Comparison of ENCODE assay signal across 16 mouse cellular contexts in genomic region chr9:64792379-64793274, GRCm38 (mm10). TPM values are rescaled to one million over a fixed set of nuclear protein-coding genes. Genes with fewer than 3 reads are reported as not detected.
A peak's percentile ranks its signal among the peaks of the same experiment; 100 is the strongest.
DNase-seq lines count a peak whose midpoint lies in the region; ATAC-seq and TF ChIP-seq lines count a peak whose summit lies in the region.
"Had no signal": no experiment of that assay in that cellular context is flagged by ENCODE, and none has a peak within 500 bp of the region (broad histone marks: within the 10 kb centered on the region; RNA-seq: fewer than 3 reads in every experiment).

No protein-coding gene starts in this region.

- peak overlapping the region; percentile 46; the same call in 1 of the 2 replicates for H3K27ac ChIP-seq in heart, embryonic 11.5 days (ENCODE audit: low read depth, low read length)
- H3K27ac ChIP-seq in testis, adult 2 months (ENCODE audit: control insufficient read depth, insufficient read depth, low read depth, low read length) = peak overlapping the region; percentile 42; the same call in 1 of the 2 replicates
- peak overlapping the region; percentile 98 for H3K27ac ChIP-seq in liver, embryonic 13.5 days
- no peak overlapping the region for H3K27ac ChIP-seq in left cerebral cortex, adult 2 months
- H3K27ac ChIP-seq: forebrain, embryonic 10.5 days; hindbrain, embryonic 12.5 days; midbrain, embryonic 12.5 days had no signal

- 40% methylated on average over 10 of the region's 10 CpGs for WGBS in heart, embryonic 11.5 days (ENCODE audit: insufficient replicate concordance)
- 12% methylated on average over 10 of the region's 10 CpGs for WGBS in liver, embryonic 13.5 days (ENCODE audit: insufficient replicate concordance)

- no peak overlapping the region for H3K4me3 ChIP-seq in heart, embryonic 11.5 days (ENCODE audit: low read depth, low read length)
- H3K4me3 ChIP-seq in testis, adult 2 months (ENCODE audit: control insufficient read depth, low read depth, low read length) = no peak overlapping the region
- peak overlapping the region; percentile 24; the same call in 1 of the 2 replicates for H3K4me3 ChIP-seq in liver, embryonic 13.5 days (replicated peaks)
- no peak overlapping the region for H3K4me3 ChIP-seq in left cerebral cortex, adult 2 months
- H3K4me3 ChIP-seq: forebrain, embryonic 10.5 days; hindbrain, embryonic 12.5 days; midbrain, embryonic 12.5 days had no signal

- no peaks in the 10 kb centered on the region for H3K36me3 ChIP-seq in heart, embryonic 11.5 days (ENCODE audit: control insufficient read depth, insufficient read depth, low read length)
- no peaks in the 10 kb centered on the region for H3K36me3 ChIP-seq in testis, adult 2 months (ENCODE audit: control insufficient read depth, insufficient read depth, low read length)
- H3K36me3 ChIP-seq in liver, embryonic 13.5 days = no peaks in the 10 kb centered on the region
- H3K36me3 ChIP-seq: forebrain, embryonic 10.5 days; hindbrain, embryonic 12.5 days; midbrain, embryonic 12.5 days had no signal

- H3K9ac ChIP-seq in heart, embryonic 11.5 days (ENCODE audit: low read depth, low read length) = no peak overlapping the region
- H3K9ac ChIP-seq in liver, embryonic 13.5 days = peak overlapping the region; percentile 60
- H3K9ac ChIP-seq: hindbrain, embryonic 12.5 days; midbrain, embryonic 12.5 days had no signal

- H3K9me3 ChIP-seq in heart, embryonic 11.5 days (replicated peaks; ENCODE audit: control insufficient read depth, low read length) = no peaks in the 10 kb centered on the region
- H3K9me3 ChIP-seq in liver, embryonic 13.5 days (replicated peaks) = no peaks in the 10 kb centered on the region
- H3K9me3 ChIP-seq: forebrain, embryonic 10.5 days; hindbrain, embryonic 12.5 days; midbrain, embryonic 12.5 days had no signal

- H3K4me2 ChIP-seq in heart, embryonic 11.5 days = no peak overlapping the region
- H3K4me2 ChIP-seq in liver, embryonic 13.5 days = peak overlapping the region; percentile 50
- H3K4me2 ChIP-seq: hindbrain, embryonic 12.5 days; midbrain, embryonic 12.5 days had no signal

- H3K4me1 ChIP-seq in heart, embryonic 11.5 days (ENCODE audit: control insufficient read depth, insufficient read depth, low read length) = no peaks in the 10 kb centered on the region
- H3K4me1 ChIP-seq in testis, adult 2 months (ENCODE audit: control insufficient read depth, insufficient read depth, low read length) = peaks cover 2% of the 10 kb centered on the region; the same call in 1 of the 2 replicates
- H3K4me1 ChIP-seq in liver, embryonic 13.5 days (replicated peaks) = peaks cover 87% of the 10 kb centered on the region
- H3K4me1 ChIP-seq: forebrain, embryonic 10.5 days; hindbrain, embryonic 12.5 days; midbrain, embryonic 12.5 days had no signal

- intact Hi-C loops in heart, postnatal 36 days (cut with DNase I) = no loop called here
- intact Hi-C loops in left cerebral cortex, adult 2 months (cut with DNase I) = no loop called here

- TF ChIP-seq CTCF in testis, adult 2 months (IDR thresholded peaks at IDR 0.05; ENCODE audit: control insufficient read depth, insufficient read depth, insufficient replicate concordance, low read depth, low read length) = no peak
- no peak for TF ChIP-seq CTCF in left cerebral cortex, adult 2 months (IDR thresholded peaks at IDR 0.05)

- no peak for TF ChIP-seq POLR2A in testis, adult 2 months (IDR thresholded peaks at IDR 0.05; ENCODE audit: control insufficient read depth, low read depth, low read length)

- H3K27me3 ChIP-seq in heart, embryonic 11.5 days (ENCODE audit: control insufficient read depth, insufficient read depth, low read length) = no peaks in the 10 kb centered on the region
- H3K27me3 ChIP-seq in testis, adult 2 months (ENCODE audit: control insufficient read depth, insufficient read depth, low read length) = no peaks in the 10 kb centered on the region
- H3K27me3 ChIP-seq in liver, embryonic 13.5 days = no peaks in the 10 kb centered on the region
- H3K27me3 ChIP-seq: hindbrain, embryonic 12.5 days; midbrain, embryonic 12.5 days; Patski had no signal

- no peak for DNase-seq in heart, postnatal 36 days
- DNase-seq in testis, postnatal 10 days (ENCODE audit: low spot score) = no peak
- peak; percentile 84 for DNase-seq in liver, embryonic 13.5 days
- peak; percentile 21 for DNase-seq in yolk sac, embryonic 10.5 days (ENCODE audit: low spot score)
- no peak for DNase-seq in left cerebral cortex, adult 2 months (ENCODE audit: extremely low spot score in 1 of 2, low spot score in 2 of 2)
- DNase-seq in frontal cortex, postnatal 25 days (ENCODE audit: low spot score in 2 of 2) = no peak
- DNase-seq: adrenal gland, postnatal 25 days; cerebellum, adult 9-10 months; gastrocnemius, postnatal 36 days; kidney, postnatal 10 days had no signal

- 0 out of 2 replicates have a peak, but pooled peaks have one; percentile 49 for ATAC-seq in heart, embryonic 11.5 days (replicated peaks; ENCODE audit: insufficient number of reproducible peaks, low FRiP score, low TSS enrichment)
- peak; percentile 92 for ATAC-seq in liver, embryonic 13.5 days (ENCODE audit: low read depth)
- ATAC-seq: Patski had no signal

RNA-seq across cellular contexts. Expression of gene Dennd4a, which starts 18.5 kb away (rescaled TPM):
- 7.1 and 8.4 TPM in 2 replicates for polyA plus RNA-seq in heart, embryonic 11.5 days (2014; fragmentation: Nextera tagmentation; extraction: Ambion mirVana)
- 1 to 10 TPM; 7.7 to 8.4 TPM for total RNA-seq in heart, postnatal 36 days (2021)
- polyA plus RNA-seq in testis, adult 2 months (2012; rRNA removed) = 7.0 and 8.3 TPM in 2 replicates
- 24.1 and 27.0 TPM in 2 replicates for polyA plus RNA-seq in liver, embryonic 13.5 days (2015; fragmentation: Nextera tagmentation; extraction: Ambion mirVana)
- 10 to 100 TPM; 58.8 to 63.3 TPM for total RNA-seq in left cerebral cortex, adult 2 months (2021)

RNA-seq across cellular contexts. Expression of gene Rab11a, which starts 55.1 kb away (rescaled TPM):
- 360 and 376 TPM in 2 replicates for polyA plus RNA-seq in heart, embryonic 11.5 days (2014; fragmentation: Nextera tagmentation; extraction: Ambion mirVana)
- total RNA-seq in heart, postnatal 36 days (2021) = 100 to 1,000 TPM; 181 to 194 TPM
- 113 and 127 TPM in 2 replicates for polyA plus RNA-seq in testis, adult 2 months (2012; rRNA removed)
- 254 and 265 TPM in 2 replicates for polyA plus RNA-seq in liver, embryonic 13.5 days (2015; fragmentation: Nextera tagmentation; extraction: Ambion mirVana)
- total RNA-seq in left cerebral cortex, adult 2 months (2021) = 100 to 1,000 TPM; 232 to 250 TPM

Comparison
In these comparisons a context has a peak if more than half of its experiments do, and no peak if none do; other contexts are left out.
1. DNase-seq: peak in liver, embryonic 13.5 days (single experiment) and yolk sac, embryonic 10.5 days (single experiment); none in heart, postnatal 36 days (0 of 2), testis, postnatal 10 days (single experiment), left cerebral cortex, adult 2 months (0 of 2) and frontal cortex, postnatal 25 days (0 of 2).